Mouse (Mus musculus) MEL (cell line): Measurements from ENCODE around the gene Erc2. TPM values are rescaled to one million over a fixed set of nuclear protein-coding genes. Genes with fewer than 3 reads are reported as not detected.

Experiments used
- DNase-seq: peaks from one replicate; pipeline ENCODE4 v3.0.0; 2011; ENCODE audit warnings: low read depth, low spot score
- H3K27ac ChIP-seq: 2 replicates; pipeline ENCODE4 v1.5.1; 2012; ENCODE audit warnings: low read depth, mild to moderate bottlenecking, control low read depth, low read length, moderate library complexity; ENCODE audit not compliant: control insufficient read depth
- H3K27me3 ChIP-seq, 2 experiments: fragments of 150-350 bp in 1 of 2; sonication (generic) in 1 of 2; 2 replicates each; pipeline ENCODE4 v1.6.1; 2012; ENCODE audit warnings: low read length in 2 of 2, mild to moderate bottlenecking in 2 of 2, improper control_type of control experiment in 1 of 2, moderate library complexity in 1 of 2; ENCODE audit not compliant: insufficient read depth in 2 of 2, control insufficient read depth in 1 of 2
- H3K36me3 ChIP-seq, 2 experiments: 2 replicates each; pipeline ENCODE4 v1.6.1; 2012 to 2014; ENCODE audit warnings: low read length in 2 of 2, improper control_type of control experiment in 1 of 2, inconsistent platforms in 1 of 2, mild to moderate bottlenecking in 1 of 2; ENCODE audit not compliant: insufficient read depth in 2 of 2, control insufficient read depth in 1 of 2
- H3K4me1 ChIP-seq, 2 experiments: fragments of 150-350 bp in 1 of 2; sonication (generic) in 1 of 2; 2 replicates each; pipeline ENCODE4 v1.6.1; 2012; ENCODE audit warnings: low read length in 2 of 2, improper control_type of control experiment in 1 of 2, mild to moderate bottlenecking in 1 of 2; ENCODE audit not compliant: insufficient read depth in 2 of 2, control insufficient read depth in 1 of 2
- H3K4me3 ChIP-seq, 2 experiments: fragments of 150-350 bp in 1 of 2; sonication (generic) in 1 of 2; 2 replicates each; pipeline ENCODE4 v1.5.1; 2012; ENCODE audit warnings: low read depth in 2 of 2, low read length in 2 of 2, mild to moderate bottlenecking in 2 of 2, moderate library complexity in 2 of 2, control low read depth in 1 of 2, improper control_type of control experiment in 1 of 2; ENCODE audit not compliant: control insufficient read depth in 1 of 2, insufficient read depth in 1 of 2
- H3K79me2 ChIP-seq: 2 replicates; pipeline ENCODE4 v1.6.1; 2012; ENCODE audit warnings: mild to moderate bottlenecking, low read length, moderate library complexity; ENCODE audit not compliant: control insufficient read depth, poor library complexity, insufficient read depth
- H3K9ac ChIP-seq: 2 replicates; pipeline ENCODE4 v1.6.1; 2012; ENCODE audit warnings: low read depth, mild to moderate bottlenecking, control low read depth, low read length, moderate library complexity; ENCODE audit not compliant: control insufficient read depth, poor library complexity, severe bottlenecking
- H3K9me3 ChIP-seq: fragments of 150-350 bp; sonication (generic); replicated peaks from 2 replicates; pipeline ENCODE4 v1.6.1; 2012; ENCODE audit warnings: mild to moderate bottlenecking, low read length, improper control_type of control experiment, moderate library complexity; ENCODE audit not compliant: insufficient read depth
- CHD1 ChIP-seq: IDR thresholded peaks from 2 replicates; pipeline ENCODE4 v1.6.1; 2012; ENCODE audit warnings: low read depth, mild to moderate bottlenecking, inconsistent platforms, low read length, improper control_type of control experiment
- ELF1 ChIP-seq: IDR thresholded peaks from 2 replicates; pipeline ENCODE4 v1.6.1; 2014; ENCODE audit warnings: low read depth, mild to moderate bottlenecking, inconsistent platforms, low read length, improper control_type of control experiment, moderate library complexity
- EP300 ChIP-seq, 2 experiments: IDR thresholded peaks; 2 replicates each; pipeline ENCODE4 v1.6.1; 2011; ENCODE audit warnings: improper control_type of control experiment in 2 of 2, low read length in 2 of 2, low read depth in 1 of 2, mild to moderate bottlenecking in 1 of 2
- GABPA ChIP-seq: IDR thresholded peaks from 2 replicates; pipeline ENCODE4 v1.6.1; 2012; ENCODE audit warnings: low read depth, mild to moderate bottlenecking, inconsistent platforms, low read length, improper control_type of control experiment, moderate library complexity
- HCFC1 ChIP-seq: IDR thresholded peaks from 2 replicates; pipeline ENCODE4 v1.6.1; 2012; ENCODE audit warnings: low read depth, mild to moderate bottlenecking, inconsistent platforms, low read length, improper control_type of control experiment, moderate library complexity
- JUND ChIP-seq: IDR thresholded peaks from 2 replicates; pipeline ENCODE4 v1.6.1; 2011; ENCODE audit warnings: low read depth, mild to moderate bottlenecking, improper control_type of control experiment, low read length
- KAT2A ChIP-seq: conservative IDR thresholded peaks from 2 replicates; pipeline ENCODE4 v1.6.1; 2012; ENCODE audit warnings: low read depth, low read length, improper control_type of control experiment, inconsistent platforms
- MAFK ChIP-seq: IDR thresholded peaks from 2 replicates; pipeline ENCODE4 v1.6.1; 2011; ENCODE audit warnings: low read depth, mild to moderate bottlenecking, low read length, improper control_type of control experiment, borderline replicate concordance
- MEF2A ChIP-seq: IDR thresholded peaks from 2 replicates; pipeline ENCODE4 v1.6.1; 2014; ENCODE audit warnings: low read depth, mild to moderate bottlenecking, inconsistent platforms, low read length, improper control_type of control experiment; ENCODE audit not compliant: poor library complexity, insufficient replicate concordance, severe bottlenecking; ENCODE audit errors: extremely low read depth
- MXI1 ChIP-seq: IDR thresholded peaks from 2 replicates; pipeline ENCODE4 v1.6.1; 2011; ENCODE audit warnings: mild to moderate bottlenecking, low read depth, low read length, improper control_type of control experiment
- POLR2A ChIP-seq, 2 experiments: IDR thresholded peaks; 2 replicates each; pipeline ENCODE4 v1.6.1; 2011 to 2012; ENCODE audit warnings: low read length in 2 of 2, mild to moderate bottlenecking in 2 of 2, control low read depth in 1 of 2, improper control_type of control experiment in 1 of 2, low read depth in 1 of 2, moderate library complexity in 1 of 2; ENCODE audit not compliant: control insufficient read depth in 1 of 2, insufficient read depth in 1 of 2, poor library complexity in 1 of 2
- POLR2AphosphoS5 ChIP-seq: IDR thresholded peaks from 2 replicates; pipeline ENCODE4 v1.6.1; 2012; ENCODE audit warnings: low read depth, borderline replicate concordance, mild to moderate bottlenecking, inconsistent platforms, low read length, moderate library complexity, mixed read lengths
- RAD21 ChIP-seq: IDR thresholded peaks from 2 replicates; pipeline ENCODE4 v1.6.1; 2011; ENCODE audit warnings: mild to moderate bottlenecking, low read depth, low read length, improper control_type of control experiment
- RCOR1 ChIP-seq: IDR thresholded peaks from 2 replicates; pipeline ENCODE4 v1.6.1; 2012; ENCODE audit warnings: low read depth, mild to moderate bottlenecking, inconsistent platforms, low read length, improper control_type of control experiment
- SIN3A ChIP-seq: IDR thresholded peaks from 2 replicates; pipeline ENCODE4 v1.6.1; 2012; ENCODE audit warnings: low read length, improper control_type of control experiment, inconsistent platforms
- SMC3 ChIP-seq: IDR thresholded peaks from 2 replicates; pipeline ENCODE4 v1.6.1; 2011; ENCODE audit warnings: low read depth, low read length, improper control_type of control experiment
- TCF12 ChIP-seq: IDR thresholded peaks from 2 replicates; pipeline ENCODE4 v1.6.1; 2014; ENCODE audit warnings: low read depth, mild to moderate bottlenecking, inconsistent platforms, low read length, improper control_type of control experiment, moderate library complexity
- USF2 ChIP-seq, 2 experiments: IDR thresholded peaks; 2 replicates each; pipeline ENCODE4 v1.6.1; 2011 to 2012; ENCODE audit warnings: improper control_type of control experiment in 2 of 2, low read length in 2 of 2, borderline replicate concordance in 1 of 2, inconsistent platforms in 1 of 2, low read depth in 1 of 2, mild to moderate bottlenecking in 1 of 2; ENCODE audit not compliant: insufficient read depth in 1 of 2
- ZC3H11A ChIP-seq: IDR thresholded peaks from 2 replicates; pipeline ENCODE4 v1.6.1; 2012; ENCODE audit warnings: low read depth, mild to moderate bottlenecking, inconsistent platforms, low read length, improper control_type of control experiment
- ZMIZ1 ChIP-seq: IDR thresholded peaks from 2 replicates; pipeline ENCODE4 v1.6.1; 2012; ENCODE audit warnings: low read depth, mild to moderate bottlenecking, inconsistent platforms, low read length, improper control_type of control experiment, moderate library complexity
- polyA plus RNA-seq, 2 experiments: library from polyadenylated mRNA; stranded (reverse) in 1 of 2; unstranded in 1 of 2; fragments of >175 nt in 1 of 2; fragments of >200 nt in 1 of 2; gene quantifications; 2 replicates each; pipeline versions ENCODE4 v1.2.1 to v1.2.4; 2012; ENCODE audit warnings: low replicate concordance in 2 of 2, low read depth in 1 of 2; ENCODE audit not compliant: insufficient read length in 2 of 2, insufficient read depth in 1 of 2, missing spikeins in 1 of 2
- total RNA-seq: library from RNA; depleted of rRNA; stranded (reverse); fragments of 300-350 nt; gene quantifications from 2 replicates; pipeline ENCODE4 v1.2.3, GENCODE M21; 2012

Erc2 gene
- total and polyA plus RNA-seq, 3 experiments = not detected

DNA sequence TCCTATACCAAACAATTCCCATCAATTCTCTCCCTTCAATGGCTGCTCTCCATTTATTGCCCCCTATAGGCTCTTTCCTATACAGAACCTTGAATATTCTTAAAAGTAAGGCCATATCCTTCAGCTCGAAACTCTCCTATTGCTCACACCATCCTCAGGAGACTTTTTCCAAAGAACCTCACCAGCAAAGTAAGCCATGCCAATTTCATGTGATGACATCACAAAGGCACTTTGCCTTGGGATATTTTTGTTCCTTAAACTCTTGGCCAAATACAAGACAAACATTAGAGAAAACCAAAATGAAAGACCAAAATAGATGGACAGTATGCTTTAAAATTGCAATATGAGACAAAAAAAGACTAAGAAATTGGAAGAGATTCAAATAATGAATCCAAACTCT lies 204.6 kb downstream of the Erc2 start:
- no peaks in the 10 kb centered on the region for H3K27me3 ChIP-seq
- H3K79me2 ChIP-seq = no peaks in the 10 kb centered on the region
- DNase-seq = no peak
- no peak overlapping the region for H3K9ac ChIP-seq
- no peak for TF ChIP-seq SIN3A
- TF ChIP-seq RAD21 = no peak
- TF ChIP-seq, all 39 proteins: peak for 0
- Histone ChIP-seq H3K4me1 (no peaks in the 10 kb centered on the region), H3K4me3 (no peak overlapping the region), H3K27ac (no peak overlapping the region), H3K9me3 (no peaks in the 10 kb centered on the region), H3K36me3 (no peaks in the 10 kb centered on the region)

DNA sequence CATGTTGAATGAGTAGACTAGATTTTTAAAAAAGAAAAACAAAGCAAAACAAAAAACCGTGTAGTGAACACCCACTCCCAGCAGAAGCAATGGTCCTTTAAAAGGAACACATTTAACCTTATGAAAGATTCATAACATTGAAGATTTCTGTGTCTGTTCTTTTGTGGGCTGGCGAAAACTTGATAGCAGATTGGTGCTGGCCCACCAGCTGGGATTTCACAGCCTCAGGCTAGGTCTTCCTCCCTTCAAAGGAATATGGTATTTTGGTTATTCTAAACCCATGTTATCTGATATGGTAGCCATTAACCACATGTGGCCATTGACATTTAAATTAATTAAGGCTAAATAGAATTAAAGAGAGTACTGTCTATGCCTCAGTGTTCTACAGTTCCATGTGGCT lies 205.9 kb downstream of the Erc2 start:
- Histone ChIP-seq H3K27ac (no peak overlapping the region), H3K4me1 (no peaks in the 10 kb centered on the region), H3K9ac (no peak overlapping the region), H3K79me2 (no peaks in the 10 kb centered on the region), H3K27me3 (no peaks in the 10 kb centered on the region), H3K36me3 (no peaks in the 10 kb centered on the region), H3K9me3 (no peaks in the 10 kb centered on the region), H3K4me3 (no peak overlapping the region)
- no peak for DNase-seq
- no peak for TF ChIP-seq RAD21
- no peak for TF ChIP-seq KAT2A
- TF ChIP-seq MEF2A = no peak
- no peak for TF ChIP-seq ELF1
- no peak for TF ChIP-seq RCOR1
- no peak for TF ChIP-seq EP300 (IDR thresholded peaks at IDR 0.05; ENCODE audit: low read depth in 1 of 2, low read length in 2 of 2)
- TF ChIP-seq USF2 (IDR thresholded peaks at IDR 0.05; ENCODE audit: borderline replicate concordance in 1 of 2, insufficient read depth in 1 of 2, low read depth in 1 of 2, low read length in 2 of 2) = no peak
- TF ChIP-seq MXI1 = no peak
- TF ChIP-seq ZMIZ1 = no peak
- TF ChIP-seq TCF12 = no peak
- no peak for TF ChIP-seq JUND

DNA sequence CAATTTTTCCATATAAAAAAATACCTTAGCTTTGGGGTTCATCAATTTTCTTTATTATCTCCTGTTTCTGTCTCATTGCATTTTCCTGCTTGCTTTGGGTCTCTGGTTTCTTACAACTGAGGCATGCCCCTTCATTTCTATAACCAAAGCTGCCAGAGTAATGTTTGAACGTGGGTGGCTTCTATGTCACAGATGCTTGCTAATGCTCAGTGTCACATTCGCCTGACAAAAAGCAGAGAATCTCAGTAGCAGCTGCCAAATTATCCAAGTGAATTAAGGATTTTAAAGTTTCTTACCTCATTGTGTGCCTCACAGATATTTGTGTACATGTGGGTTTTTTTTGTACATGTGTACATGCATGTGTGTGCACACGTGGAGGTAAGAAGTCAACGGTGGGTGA lies 210.0 kb downstream of the Erc2 start:
- TF ChIP-seq MAFK (no peak), KAT2A (no peak), POLR2A (IDR thresholded peaks at IDR 0.05; ENCODE audit: control insufficient read depth in 1 of 2, insufficient read depth in 1 of 2, low read depth in 1 of 2, low read length in 2 of 2, poor library complexity in 1 of 2) (no peak), TCF12 (no peak), POLR2AphosphoS5 (no peak), ZC3H11A (no peak), ELF1 (no peak), CHD1 (no peak), HCFC1 (no peak), EP300 (IDR thresholded peaks at IDR 0.05; ENCODE audit: low read depth in 1 of 2, low read length in 2 of 2) (no peak), SMC3 (no peak), MXI1 (no peak), GABPA (no peak)
- H3K27ac ChIP-seq = no peak overlapping the region
- no peak overlapping the region for H3K9ac ChIP-seq
- DNase-seq = no peak
- no peaks in the 10 kb centered on the region for H3K79me2 ChIP-seq
- H3K36me3 ChIP-seq = no peaks in the 10 kb centered on the region
- H3K27me3 ChIP-seq = no peaks in the 10 kb centered on the region
- no peak overlapping the region for H3K4me3 ChIP-seq
- no peaks in the 10 kb centered on the region for H3K9me3 ChIP-seq
- no peaks in the 10 kb centered on the region for H3K4me1 ChIP-seq
